Mouse (Mus musculus): Measurements from ENCODE around the gene Dync1i1.

DNA sequence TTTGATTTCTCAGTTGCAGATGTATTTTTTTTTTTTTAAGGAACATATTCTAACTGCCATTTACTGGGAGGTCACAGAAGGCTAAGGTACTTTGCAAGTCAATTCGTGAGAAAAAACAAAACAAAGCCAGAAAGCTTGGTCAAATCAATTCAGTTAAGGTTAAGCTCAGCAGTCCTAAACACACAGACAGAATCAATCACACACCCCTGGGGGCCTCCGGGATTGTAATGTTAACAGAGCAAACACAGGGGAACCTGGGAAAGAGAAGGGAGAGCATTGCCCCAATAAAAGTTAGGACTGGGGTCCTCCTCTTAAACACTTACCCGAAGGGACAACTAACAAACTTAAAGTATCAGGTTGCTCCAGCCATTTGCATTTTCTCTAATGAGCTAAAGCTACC lies 344.6 kb downstream of the Dync1i1 start:
- TF ChIP-seq EP300 (IDR thresholded peaks at IDR 0.05; ENCODE audit: low read depth), result no peak
- no peak for TF ChIP-seq CTCF (IDR thresholded peaks at IDR 0.05; ENCODE audit: low read depth)

Data from heart, postnatal 0 days (tissue).